In genomic region chr5:63772971-63773370, GRCm38 (mm10) we compare ENCODE assay signal across 13 mouse cellular contexts. TPM values are rescaled to one million over a fixed set of nuclear protein-coding genes. Genes with fewer than 3 reads are reported as not detected.
"Had no signal": no experiment of that assay in that cellular context is flagged by ENCODE, and none has a peak within 500 bp of the region (broad histone marks: within the 10 kb centered on the region; RNA-seq: fewer than 3 reads in every experiment).

No protein-coding gene starts in this region.

- H3K4me1 ChIP-seq: neural tube, embryonic 15.5 days had no signal

- H3K4me2 ChIP-seq: limb, embryonic 12.5 days; neural tube, embryonic 15.5 days had no signal

- H3K27me3 ChIP-seq: limb, embryonic 12.5 days; neural tube, embryonic 15.5 days had no signal

- H3K9me3 ChIP-seq: limb, embryonic 12.5 days; neural tube, embryonic 15.5 days had no signal

- DNase-seq: kidney, adult 2 months; kidney, postnatal 25 days; layer of hippocampus, adult 9-11 months; lung, adult 18-20 months; retina, postnatal 1 day; right cerebral cortex, postnatal 4 days; spleen, adult 18-20 months; thymus, adult 18-20 months; thymus, postnatal 14 days had no signal

- H3K9ac ChIP-seq: limb, embryonic 12.5 days; liver, embryonic 14.5 days; neural tube, embryonic 15.5 days had no signal

- H3K36me3 ChIP-seq: limb, embryonic 12.5 days; neural tube, embryonic 15.5 days had no signal

- H3K27ac ChIP-seq: limb, embryonic 12.5 days; liver, embryonic 14.5 days; neural tube, embryonic 15.5 days had no signal

- H3K4me3 ChIP-seq: limb, embryonic 12.5 days; myocyte; neural tube, embryonic 15.5 days had no signal

RNA-seq across cellular contexts. Expression of gene 0610040J01Rik, which starts 39.2 kb away (rescaled TPM):
- polyA plus RNA-seq: myocyte had no signal
